Mouse (Mus musculus) liver (tissue): Measurements from ENCODE around the gene Calhm3.

Experiments
- DNase-seq: peaks from one replicate; pipeline ENCODE4 v3.0.0-alpha.2; 2020; ENCODE audit warnings: mixed read lengths

Calhm3 gene

DNA sequence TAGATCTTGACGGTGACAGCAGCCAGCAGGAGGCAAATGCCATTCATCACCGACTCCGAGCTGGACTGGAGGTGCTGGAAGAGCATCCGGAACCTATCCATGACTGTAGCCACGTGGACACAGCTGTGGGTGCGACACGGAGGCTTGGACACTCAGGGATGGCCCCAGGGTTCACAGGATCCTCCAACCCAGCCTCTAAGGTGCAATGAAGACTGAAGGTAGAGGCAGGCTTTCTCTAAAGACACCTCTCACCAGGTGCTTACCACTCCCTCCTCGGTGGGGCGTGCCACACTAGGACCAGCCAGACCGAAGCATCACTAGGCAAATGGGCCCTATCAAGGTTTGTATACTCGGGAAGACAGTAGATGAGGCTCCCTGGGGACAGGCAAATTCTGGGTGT, at the start of gene Calhm3:
Calhm3 (minus strand) TSS at position 101 of the 400 bp plus-strand sequence.
- no peak for DNase-seq

DNA sequence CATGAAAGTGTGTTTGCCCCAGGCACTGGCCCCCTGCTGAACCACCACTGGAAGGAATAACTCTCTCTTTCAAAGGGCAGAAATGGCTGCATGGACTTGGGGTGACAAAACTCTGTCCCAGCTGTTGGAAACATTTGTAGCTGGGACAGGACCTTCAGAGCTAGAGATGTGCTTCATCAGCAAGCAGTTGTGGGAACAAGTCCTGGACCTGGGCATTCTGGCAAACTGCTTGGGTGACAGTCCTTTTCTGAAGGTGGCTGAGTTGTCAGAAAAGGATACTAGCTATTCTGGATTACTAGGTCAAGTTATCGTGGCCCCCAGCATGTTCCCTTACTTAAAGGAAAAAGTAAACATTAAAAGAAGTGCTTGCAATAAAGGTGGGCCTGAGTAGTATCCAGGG, 48.6 kb upstream of the Calhm3 start:
- no peak for DNase-seq

DNA sequence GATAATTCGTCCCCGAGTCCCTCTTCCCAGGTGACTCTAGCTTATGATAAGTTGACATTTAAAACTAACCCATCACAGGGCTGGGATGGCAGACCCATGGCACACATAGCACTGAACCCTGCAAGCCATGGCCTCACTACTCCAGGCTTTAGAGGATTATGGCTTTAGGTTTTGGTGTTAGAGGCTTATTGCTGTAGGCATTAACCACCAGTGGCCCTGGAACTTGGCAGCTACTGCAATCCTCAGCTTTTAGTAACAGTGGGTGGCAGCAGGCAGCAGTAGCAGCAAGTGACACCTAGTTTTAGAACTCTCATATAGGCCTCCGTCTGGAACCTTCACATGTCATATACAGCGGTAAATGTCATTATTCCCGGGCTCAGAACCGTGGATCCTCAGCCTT, 47.1 kb upstream of the Calhm3 start:
- DNase-seq = no peak

DNA sequence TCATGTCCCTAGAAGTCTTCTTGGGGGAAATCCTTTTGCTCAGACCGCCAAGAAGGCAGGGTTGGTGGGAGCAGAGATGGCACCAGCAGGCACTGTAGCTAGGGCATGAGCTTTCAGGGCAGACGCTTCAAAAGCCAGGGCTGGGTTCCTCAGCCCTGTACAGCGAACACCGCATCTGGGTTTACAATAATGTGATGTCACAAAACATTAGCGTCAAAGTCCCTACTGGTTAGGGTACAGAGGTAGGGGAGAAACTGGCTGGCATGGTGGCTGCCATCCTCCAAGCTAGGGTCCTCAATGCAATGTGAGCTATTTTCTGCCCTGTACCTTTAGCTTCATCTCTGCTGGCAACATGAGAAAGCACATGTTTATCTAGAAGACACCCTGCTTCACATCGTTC, 45.5 kb upstream of the Calhm3 start:
- no peak for DNase-seq

DNA sequence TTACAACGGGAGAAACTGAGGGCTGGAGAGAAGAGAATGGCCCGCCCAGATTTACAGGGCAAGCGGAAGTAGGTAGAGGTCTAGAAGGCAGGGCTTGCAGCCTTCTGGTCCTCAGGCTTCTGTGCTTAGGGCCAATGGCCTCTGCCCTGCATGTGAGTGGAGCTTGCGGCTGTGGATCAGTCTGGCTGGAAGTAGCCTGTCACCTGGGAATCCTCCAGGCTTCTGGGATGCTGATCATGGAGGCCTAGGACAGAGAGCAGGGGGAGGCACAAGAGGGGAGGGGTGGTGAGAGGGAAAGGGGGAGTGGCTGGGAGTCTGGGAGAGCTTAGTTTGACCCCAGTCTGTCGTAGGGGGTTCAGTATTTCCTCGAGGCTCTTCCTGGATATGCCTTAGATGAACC, 44.9 kb upstream of the Calhm3 start:
- DNase-seq = no peak

DNA sequence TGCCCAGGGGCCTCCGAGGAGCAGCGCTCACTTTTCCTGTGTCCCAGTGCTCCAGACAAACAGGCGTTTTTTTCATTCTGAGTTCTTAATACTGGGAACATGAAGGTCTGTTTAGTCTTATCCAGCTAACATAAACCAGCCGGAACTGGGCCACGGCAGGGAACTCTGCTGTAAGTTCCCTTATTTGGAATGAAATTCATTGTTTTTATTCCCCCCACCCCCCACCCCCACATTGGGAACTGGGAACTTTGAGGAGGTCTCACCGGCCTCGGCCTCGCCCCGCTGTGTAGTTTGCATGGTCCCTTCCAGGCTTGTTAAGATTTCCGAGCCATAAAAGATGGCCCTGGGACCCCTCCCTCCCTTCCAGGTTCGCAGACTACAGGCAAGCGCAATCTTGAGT, 44.4 kb upstream of the Calhm3 start:
- no peak for DNase-seq

DNA sequence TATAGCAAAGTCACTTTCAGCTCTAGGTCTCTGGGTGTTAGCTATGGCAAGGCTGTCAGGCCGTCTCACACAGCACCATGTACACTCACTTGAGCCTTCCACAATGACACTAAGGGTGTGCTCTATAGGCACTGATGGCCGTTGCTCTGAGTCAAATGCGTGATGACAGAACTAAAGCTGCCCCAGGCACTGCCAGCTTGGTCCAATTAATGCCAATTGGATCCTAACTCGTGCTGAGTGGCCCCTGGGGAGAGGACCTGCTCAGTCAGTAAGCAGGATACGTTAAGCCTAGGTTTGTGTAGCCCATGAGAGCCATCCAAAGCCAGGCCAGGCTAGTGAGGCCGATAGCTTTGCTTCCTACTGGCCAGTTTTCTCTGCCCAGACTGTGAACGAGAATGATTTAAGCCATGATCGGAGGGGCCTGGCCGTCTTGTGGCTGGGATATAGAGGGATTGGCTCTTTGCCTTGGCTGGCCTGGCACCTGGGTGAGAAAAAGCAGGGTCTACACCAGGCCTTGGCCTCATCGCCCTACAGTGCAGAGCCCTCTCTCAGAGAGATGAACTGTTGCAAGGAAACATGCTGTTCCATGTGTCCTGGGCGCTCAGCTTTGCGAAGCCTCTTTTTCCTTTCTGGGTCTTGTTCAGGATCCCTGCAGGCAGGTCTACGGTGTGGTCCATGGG, 41.2 kb upstream of the Calhm3 start:
- no peak for DNase-seq

DNA sequence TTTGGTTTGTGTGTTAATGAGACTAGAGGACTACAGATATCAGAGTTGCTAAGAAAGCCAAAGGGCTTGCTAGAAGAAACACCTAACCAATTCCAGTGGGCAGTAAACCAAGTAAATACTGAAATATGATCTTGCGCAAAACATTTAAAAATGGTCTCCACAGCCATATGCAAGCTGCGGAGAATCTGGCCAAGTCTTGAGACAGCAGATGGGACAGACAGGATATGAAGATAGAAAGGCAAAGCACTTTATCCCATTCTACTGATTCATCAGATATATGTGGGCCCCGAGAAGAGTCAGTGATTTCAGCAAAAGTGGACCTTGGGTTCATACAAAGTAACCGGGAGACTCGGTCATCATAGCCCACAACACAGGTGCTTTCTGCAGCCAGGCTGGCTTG, 34.6 kb upstream of the Calhm3 start:
- no peak for DNase-seq

DNA sequence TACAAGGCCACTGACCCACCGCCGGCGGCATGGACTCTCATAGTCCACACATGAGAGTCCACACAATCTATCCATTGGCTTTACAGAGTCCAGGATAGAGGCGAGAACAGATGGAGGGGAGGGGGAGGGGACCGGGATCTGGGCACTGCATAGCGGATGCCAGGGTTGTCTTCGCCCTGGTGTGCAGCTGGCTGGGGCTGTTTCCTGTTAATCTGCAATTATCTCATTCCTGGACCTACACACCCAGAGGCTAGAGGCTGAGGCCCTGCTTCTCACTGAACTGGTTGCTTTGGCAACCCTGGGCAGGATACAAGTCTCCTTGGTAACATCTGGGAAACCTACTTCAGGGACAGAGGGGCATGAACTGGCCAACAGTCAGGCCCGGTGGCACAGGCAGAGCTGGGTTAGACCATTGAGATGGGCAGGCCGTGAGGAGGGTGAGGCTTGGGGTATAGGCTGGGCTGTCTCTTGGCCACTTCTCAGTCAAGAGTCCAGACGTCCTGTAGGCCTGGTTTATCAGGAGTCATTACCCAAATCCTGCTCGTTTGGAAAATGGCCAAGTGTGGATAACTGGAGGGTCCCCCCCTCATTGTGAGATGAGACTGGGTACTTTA, 31.1 kb upstream of the Calhm3 start:
- DNase-seq = no peak

DNA sequence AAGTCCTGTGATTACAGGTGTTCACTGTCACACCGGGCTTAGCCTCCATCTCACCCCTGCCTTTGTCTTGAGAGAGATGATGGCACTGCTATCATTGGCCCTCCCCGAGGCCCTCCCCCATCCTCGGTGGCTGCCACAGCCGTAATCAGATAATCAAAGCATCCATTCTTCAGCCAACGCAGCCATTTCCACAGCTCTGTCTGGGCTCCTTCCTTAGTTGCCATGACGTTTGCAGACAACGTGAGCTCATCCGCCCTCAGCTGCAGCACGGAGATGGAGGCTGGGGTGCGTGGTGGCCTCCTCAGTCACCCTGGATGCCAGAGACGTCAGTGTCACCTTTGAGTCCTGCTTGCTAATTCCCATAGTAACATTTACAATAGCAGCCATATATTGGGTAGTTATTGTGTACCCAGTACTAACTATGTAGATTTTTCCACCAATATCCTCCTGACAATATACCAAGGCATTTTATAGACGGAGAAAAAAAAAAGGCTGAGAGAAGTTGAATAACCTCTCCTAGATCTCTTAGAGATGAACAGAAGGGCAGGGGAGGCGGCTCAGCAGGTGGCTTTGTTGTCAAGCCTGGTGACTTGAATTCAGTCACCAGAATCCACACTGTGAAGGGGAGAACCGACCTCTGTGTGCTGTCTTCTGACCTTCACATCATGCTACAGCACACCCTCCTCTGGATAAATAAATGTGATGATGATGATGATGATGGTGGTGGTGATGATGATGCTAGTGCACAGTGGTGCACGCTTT, 29.1 kb upstream of the Calhm3 start:
- DNase-seq = no peak

DNA sequence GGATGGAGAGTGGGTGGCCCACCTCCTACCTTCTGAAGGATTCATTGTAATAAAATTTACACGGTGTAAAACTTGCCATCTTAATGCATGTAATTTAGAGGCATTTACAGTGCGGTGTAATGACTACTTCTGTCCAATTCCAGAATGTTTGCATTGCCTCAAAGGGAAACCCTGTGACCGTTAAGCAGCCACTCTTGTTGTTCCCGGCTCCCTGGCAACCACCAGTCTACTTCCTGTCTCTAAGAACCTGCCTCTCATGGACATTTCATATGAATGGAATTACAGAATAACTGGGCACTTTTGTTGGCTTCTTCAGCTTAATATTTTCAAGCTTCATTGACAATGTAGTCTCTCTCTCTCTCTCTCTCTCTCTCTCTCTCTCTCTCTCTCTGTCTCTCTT, 27.2 kb upstream of the Calhm3 start:
- no peak for DNase-seq

DNA sequence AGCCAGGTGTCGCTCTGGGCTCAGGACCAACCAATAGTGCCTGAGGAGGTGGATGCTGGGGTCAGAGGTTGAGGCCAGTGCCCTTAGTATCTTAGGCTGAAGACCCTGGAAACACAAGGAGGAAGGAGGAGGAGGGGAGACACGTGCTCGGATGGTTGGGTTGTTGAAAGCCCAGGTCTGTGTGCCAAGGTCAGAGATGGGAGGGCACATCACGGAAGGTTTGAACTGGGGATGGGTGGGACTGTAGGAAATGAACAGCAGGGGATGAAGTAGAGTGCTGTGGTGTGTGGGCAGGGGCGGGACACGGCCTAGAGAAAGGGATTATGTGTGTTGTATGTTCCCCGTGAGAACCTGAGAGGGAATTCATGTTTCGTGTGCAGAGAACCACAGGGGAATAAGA, 26.7 kb upstream of the Calhm3 start:
- DNase-seq = no peak

DNA sequence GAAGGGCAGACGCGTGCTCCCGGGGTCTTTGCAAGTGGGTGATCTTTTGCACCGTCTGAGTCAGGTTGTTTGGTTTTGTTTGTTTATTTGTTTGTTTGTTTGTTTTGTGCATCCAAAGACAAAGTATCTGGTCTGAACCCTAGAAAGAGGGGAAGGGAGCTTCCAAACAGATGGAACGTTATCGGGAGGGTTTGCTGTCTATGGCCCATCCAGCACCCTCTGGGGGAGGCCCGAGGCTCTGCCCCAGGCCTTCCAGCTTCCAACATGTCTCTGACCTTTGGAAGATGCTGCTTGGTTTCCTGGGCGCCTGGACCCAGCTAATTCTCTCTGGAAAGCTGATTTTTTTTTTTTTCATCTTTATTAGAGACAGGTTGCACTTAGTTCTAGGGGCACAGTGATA, 22.4 kb upstream of the Calhm3 start:
- no peak for DNase-seq

DNA sequence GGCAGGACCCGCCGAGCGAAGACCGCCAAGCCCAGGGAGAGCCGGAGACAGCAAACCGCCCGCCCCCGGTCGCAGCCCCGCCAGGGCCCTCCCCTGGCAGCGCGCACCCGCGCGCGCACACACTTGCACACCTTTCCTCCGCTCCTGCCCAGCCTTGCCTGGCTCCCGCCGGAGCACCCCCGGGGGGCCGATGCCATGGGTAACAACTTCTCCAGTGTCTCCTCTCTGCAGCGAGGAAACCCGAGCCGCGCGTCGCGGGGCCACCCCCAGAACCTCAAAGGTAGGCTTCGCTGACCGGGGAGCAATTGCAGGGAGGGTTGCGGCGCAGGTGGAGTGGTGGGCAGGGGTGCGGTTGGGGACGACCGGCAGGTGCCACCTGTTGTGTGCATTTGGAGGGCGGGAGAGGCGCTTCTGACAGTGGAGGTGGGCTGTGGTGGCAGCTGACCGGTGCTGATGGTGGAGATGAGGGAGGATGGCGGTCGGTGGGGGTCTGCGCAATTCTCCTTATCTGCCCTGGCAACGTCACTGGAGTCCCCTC, 21.8 kb upstream of the Calhm3 start:
- no peak for DNase-seq

DNA sequence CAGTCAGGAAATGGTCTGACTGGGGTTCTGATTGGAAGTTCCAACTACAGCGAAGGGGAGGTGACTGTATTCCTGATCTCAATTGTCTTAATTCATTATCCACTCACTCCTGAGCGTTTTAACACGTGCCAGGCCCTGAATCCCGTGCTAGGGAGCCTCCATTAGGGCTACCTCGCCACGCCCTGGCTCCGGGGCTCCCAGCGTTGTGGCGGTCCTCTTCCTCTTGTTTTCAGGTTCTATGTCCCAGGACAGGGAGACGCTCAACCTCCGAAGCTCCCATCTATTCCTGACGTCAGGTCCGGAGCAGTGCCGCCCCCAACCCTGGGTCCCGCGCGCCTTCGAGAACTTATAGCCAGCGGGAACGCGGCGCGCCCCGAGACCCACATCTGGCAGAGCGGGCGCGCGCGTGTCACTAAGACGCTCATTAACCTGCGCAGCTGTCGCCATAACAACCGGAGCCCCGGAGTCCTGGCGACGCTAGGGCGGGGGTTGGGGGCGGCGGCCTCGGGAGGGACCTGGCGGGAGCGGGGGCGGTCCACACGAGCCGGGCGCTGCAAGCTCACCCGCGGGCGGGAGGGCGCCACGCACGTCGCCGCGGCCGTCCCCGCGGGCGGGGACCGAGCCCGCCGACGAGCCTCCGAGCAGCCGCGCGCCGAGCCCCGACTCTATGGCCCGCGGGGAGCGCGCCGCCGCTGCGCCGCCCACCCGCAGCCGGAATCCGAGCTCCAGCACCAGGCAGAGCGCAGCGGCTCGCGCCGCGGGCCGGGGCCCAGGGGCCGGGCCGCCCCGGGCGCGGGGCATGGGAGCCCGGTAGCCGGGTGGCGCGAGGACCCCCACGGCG, 21.1 kb upstream of the Calhm3 start, which contains the start of gene Neurl1a:
Neurl1a (plus strand) TSS at position 390 of the 841 bp plus-strand sequence.
- DNase-seq = peak; percentile 26

DNA sequence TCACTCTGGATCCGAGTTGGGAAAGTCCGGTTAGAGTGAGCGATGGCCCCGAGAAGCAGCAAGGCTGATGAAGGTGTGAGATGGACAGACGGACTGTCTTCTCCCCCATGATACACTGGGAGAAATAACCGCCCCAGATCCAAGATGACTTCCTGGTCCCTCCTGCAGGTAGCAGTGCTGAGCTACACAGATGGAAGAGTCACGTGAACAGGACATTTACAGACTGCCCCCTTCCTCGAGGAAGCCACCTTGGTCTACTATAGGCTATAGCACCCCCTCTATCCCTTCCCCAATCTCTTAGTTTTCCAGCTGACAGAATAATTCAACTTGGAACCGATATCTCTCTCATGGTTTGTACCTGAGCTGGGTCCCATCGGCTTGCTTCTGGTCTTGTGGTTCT, 20.4 kb upstream of the Calhm3 start:
- no peak for DNase-seq

DNA sequence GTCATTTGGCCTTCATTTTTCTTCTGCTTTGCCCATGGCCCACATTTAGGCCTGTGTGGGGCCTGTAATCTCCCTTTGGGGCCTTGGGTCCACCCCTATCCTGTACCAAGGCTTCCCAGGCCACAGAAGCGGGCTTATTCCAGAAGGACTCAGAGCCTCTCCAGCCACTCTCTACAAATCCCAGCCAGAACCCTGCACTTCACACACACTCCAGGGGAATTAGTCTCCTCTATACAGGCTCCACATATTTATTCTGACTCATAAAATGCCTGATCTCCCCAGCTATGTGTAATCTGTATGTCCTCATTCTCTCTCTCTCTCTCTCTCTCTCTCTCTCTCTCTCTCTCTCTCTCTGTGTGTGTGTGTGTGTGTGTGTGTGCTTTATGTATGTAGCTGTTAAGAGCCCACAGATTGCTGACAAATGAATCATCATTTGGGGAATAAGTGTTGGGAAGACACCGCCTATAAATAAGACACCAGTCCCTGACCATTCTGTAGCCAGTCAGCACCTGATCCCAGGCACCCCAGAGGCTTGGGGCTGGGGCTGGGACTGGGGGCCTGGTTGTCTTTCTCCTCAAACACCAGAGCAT, 19.4 kb upstream of the Calhm3 start:
- DNase-seq = no peak

DNA sequence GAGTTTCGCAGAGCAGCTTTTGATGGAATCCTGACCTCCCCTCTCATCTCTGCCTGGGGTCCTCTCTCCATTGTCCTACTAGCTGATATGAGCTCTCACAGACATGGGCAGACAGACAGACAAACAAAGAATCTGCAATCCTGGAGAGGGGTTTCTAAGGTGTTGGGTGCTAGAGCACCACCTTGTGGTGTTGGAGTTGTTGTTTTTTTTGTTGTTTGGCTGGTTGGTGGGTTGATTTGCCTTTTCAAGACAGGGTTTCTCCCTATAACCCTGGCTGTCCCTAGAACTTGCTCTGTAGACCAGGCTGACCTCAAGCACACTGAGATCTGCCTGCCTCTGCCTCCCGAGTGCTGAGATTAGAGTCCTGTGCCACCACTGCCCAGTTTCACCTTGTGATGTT, 17.9 kb upstream of the Calhm3 start:
- no peak for DNase-seq

DNA sequence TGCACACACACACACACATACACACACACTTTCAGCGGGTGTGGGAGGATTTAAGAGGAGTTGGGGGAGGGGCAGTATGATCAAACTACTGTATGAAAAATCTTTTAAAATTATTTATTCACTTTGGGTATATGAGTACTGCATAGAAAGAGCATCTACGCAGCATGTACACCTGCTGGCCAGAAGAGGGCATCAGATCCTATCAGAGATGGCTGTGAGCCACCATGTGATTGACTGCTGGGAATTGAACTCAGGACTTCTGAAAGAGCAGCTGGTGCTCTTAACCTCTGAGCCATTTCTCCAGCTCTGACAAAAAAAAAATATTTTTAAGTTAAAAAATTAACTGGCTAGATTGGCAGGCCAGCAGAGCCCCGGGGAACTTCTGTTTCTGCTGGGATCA, 17.0 kb upstream of the Calhm3 start:
- no peak for DNase-seq

DNA sequence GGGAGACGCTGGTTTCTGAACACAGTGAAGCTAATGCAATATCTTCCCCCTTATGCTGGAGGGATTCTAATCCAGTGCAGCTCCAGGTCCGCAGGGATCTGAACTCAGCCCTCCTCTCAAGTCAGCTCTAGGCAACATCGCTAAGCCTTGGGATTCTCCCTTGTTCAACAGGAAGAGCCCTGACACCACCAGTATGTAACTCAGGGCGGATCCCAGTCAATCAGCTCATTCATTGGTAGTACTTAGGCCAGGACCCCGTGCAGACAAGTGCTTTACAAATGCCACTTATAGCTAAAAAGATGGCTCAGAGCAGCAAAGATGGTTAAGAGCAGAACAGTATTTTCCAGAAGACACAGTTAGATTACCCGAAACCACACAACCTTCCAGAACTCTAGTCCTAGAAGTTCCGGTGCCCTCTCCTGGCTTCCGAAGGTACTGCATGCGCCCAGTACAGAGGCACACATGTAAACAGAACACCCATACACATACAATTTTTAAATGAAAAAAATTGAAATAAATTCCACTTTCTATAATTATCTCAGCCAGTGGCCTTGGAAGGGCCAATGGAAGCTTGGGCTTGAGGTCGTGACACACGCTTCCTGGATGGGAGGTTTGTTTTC, 11.3 kb upstream of the Calhm3 start:
- DNase-seq = peak; percentile 79

DNA sequence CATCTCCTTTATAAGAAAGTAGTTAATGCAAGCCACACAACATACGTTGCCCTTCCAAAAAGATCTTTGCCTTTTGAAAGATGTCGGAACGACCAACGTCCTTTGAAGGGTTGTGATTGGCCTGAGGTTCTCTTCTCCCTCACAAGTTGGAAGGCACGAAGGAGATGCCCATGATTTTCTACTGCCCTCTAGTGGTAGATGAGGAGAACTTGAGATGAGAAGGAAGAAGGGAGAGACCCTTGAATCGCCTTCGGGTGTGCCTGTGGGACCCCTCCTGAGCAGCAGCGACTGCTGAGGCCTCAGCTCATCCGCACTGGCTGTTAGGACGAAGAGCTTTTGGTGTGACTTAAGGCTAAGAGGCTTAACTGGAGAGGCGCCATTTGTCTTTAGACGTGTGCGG, 10.7 kb upstream of the Calhm3 start:
- DNase-seq = no peak

DNA sequence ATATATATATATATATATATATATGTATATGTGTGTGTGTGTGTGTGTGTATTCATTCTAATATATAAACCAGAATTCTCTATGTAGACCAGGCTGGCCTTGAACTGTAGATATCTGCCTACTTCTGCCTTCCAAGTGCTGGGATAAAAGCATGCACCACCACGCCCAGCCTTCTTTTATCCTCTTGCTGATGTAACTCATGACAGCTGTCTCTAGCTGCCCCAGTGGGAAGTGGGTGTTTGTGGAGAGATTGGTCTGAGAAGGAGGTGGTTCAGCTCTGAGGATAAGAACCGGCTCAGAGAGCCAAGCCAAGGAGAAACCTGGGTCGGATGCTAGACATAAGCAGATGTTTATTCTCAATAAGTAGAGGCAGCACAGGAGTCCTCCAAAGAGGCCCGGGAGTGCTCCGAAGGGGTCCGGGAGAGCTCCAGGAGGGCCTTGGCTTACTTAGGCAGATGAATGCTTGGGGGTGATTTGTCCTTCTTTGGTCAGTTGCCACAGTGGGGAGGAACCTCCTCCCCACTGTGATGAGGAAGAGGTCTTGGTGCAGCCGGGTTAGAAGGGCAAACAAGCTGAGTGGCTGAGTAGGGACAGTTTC, 10.2 kb upstream of the Calhm3 start:
- DNase-seq = no peak
